Mouse (Mus musculus): Measurements from ENCODE around the gene Twf2.
A peak's percentile ranks its signal among the peaks of the same experiment; 100 is the strongest.

Twf2 gene

DNA sequence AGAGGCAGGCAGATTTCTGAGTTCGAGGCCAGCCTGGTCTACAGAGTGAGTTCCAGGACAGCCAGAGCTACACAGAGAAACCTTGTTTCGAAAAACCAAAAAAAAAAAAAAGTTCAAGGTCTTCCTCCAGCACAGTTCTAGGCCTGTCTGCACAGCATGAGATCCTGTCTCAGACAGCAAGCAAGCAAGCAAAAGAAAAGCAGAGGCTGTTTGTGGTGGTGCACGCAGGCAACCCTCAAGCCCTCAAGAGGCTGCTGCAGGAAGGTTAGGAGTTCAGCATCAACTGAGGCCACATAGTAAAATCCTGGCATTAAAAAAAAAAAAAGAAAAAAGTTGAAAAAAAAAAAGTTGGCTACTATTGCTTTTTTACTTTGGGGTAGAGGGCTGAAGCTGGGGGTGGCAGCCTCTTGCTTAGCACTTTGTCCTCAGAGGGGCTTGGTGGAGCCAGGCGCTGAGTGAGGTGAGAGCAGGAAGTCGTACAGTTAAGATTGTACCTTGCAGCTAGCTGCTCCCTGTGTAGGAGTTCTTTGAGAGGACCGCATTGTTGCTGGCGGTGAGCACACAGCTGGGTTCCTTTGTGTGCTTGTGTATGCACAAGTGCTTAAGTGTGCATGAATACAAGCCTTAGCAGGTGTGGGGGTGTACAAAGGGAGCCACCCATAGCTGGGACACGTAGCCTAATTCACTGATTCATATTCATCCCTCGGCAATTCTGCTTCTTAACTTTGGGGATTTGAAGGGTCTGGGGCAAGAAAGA lies 8.1 kb downstream of the Twf2 start:
- DNase-seq (ENCODE audit: low spot score in 2 of 2) = no peak

DNA sequence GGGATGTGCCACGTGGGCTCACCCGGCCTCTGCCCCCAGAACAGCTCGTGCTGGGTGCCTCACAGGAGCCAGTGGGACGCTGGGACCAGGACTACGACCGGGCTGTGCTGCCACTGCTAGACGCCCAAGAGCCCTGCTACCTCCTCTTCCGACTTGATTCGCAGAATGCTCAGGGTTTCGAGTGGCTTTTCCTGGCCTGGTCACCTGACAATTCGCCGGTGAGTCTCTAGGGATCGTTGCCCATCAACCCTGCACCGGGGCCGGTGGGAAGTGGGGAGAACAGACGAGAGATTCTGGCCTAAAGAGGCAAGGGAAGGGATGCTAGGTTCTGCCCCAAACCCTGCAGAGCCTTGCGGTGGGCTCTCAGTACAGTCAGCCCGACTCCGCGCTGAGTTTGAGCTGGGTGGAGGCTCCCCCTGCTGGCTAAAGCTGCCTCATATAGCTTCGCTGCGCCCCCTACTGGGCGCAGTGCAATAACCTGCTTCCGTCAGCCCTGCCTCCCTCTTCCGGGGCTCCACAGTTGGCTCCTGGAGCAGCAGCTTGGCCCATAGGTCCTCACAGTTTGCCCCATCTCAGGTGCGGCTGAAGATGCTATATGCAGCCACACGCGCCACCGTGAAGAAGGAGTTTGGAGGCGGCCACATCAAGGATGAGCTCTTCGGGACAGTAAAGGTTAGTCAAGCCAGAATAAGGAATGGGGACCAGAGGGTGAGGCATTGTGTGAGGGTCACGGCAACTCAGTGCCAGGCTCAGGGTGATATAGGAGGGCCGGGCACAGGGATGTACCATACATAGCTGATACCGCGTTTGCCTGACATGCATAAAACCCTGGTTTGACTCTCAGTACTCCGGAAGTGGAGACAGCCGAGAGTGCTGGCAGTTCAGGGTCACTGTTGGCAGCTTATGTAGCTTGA lies 9.0 kb downstream of the Twf2 start:
- peak; percentile 82 to 83 for DNase-seq (ENCODE audit: low spot score in 2 of 2)

DNA sequence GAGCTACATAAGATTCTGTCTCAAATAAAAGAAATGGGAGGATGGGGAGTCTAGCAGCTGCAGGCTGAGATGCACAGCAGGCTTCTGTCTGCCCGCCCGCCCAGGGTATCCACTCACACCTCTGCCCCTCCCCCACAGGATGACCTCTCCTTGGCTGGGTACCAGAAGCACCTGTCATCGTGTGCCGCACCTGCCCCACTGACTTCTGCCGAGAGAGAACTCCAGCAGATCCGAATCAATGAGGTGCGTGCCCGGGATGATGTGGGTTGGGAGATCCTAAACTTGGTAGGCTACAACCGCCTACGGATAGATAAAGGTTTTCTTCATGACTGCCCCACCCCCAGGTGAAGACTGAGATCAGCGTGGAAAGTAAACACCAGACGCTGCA lies 9.7 kb downstream of the Twf2 start:
- DNase-seq (ENCODE audit: low spot score in 2 of 2) = no peak

DNA sequence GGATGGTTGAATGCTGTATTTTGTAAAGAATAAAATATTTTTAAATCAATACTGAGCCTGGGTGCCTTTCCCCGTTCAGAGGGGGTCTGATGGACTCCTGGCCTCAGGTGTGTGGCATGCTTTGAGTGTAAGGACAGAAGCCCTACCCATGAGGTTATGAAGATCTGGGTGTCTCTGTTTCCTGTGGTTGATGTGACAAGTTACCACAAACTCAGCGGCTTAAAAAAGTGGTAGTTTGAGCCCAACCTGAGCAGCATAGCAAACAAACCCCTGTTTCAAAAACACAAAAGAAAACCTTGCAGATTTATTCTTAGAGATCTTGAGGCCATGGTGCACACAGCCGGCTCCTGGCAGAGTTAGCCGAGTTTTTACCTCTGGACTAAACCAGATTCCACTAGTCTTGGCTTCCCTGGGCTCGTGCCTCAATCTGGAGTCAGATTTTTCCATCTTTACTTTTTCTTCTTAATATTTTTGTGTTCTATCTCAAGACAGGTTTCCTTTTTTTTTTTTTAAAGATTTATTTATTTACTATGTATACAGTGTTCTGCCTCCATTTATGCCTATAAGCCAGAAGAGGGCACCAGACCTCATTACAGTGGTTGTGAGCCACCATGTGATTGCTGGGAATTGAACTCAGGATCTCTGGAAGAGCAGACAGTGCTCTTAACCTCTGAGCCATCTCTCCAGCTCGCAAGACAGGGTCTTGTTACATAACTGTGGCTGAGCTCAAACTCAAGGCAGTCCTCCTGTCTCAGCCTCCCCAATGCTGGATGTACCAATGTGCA lies 12.6 kb downstream of the Twf2 start:
- no peak for DNase-seq (ENCODE audit: low spot score in 2 of 2)

DNA sequence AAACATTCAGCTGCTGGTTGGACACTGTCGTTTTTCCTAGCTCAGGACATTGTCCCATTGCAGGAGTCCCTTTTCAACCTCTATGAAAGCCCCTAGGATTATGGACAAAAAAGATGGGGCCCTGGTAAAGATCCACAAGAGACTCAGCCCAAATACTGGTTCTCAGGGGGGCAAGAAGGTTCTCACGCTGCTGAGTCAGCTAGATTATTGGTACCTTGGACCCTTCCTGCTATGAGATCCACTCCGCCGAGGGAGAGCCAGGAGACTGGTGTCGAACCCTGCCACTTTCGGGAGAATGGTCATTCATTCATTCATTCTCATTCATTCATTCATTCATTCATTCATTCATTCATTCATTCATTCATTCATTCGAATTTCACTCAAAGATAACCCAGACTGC lies 14.1 kb downstream of the Twf2 start:
- no peak for DNase-seq (ENCODE audit: low spot score in 2 of 2)

DNA sequence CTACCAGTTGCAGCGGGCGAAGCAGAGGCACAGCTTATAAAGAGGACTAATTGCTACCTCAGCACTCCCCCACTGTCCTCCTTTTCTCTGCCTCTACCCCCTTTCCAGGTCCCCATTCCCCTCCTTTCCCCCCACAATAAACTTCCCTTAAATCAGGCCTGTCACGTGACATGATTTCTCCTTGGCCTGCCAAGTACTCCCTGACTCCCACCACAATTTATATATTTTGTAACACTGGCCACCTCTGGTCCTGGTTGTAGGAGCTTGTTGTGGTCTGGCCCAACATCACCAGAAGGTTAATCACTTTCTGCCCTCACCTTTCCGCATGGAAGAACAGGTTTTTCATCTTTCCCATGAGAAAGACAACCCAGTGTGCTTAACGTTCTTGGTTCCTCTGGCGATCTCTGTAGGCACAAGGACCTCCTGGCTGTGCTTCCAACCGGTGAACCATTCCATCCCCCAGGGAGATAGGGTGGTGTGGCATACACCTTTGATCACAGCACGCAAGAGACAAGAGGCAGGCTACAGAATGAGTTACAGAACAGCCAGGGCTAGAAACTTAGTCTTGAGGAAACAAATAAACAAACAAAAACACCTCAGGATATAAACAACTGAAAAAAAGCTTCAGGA lies 18.1 kb downstream of the Twf2 start:
- DNase-seq (ENCODE audit: low spot score in 2 of 2) = no peak

DNA sequence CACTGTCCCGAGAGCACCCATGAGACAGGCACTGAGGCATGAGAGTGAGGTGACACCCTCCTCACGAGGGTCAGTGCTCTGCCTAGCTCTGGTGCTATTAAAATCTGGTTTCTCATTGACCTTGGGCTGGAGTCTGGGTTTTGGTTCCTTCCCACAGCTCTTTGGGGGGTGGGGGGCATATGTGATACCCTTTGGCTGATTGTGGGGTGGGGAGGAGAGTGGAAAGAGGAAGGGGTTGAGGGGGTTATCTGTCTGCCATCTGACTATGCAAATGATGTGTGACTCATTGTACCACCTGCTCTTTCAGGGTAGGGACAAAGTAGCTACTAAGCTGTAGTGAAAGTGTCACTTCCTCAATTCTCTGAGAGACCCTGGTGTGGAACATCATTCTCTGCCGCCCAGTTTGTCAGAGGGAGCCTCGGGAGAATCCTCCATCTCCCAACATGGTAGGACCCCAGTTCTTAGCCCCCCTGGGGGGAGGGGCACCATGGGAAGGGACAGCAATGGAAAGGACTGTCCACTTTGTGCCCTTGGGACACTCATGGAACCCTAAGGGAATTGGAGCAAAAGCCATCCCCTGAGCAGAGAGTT lies 19.4 kb downstream of the Twf2 start, which contains the start of gene Tlr9:
TSS of gene Tlr9 (plus strand) at position 338 of the 591 bp plus-strand sequence.
- DNase-seq (ENCODE audit: low spot score in 2 of 2) = no peak

DNA sequence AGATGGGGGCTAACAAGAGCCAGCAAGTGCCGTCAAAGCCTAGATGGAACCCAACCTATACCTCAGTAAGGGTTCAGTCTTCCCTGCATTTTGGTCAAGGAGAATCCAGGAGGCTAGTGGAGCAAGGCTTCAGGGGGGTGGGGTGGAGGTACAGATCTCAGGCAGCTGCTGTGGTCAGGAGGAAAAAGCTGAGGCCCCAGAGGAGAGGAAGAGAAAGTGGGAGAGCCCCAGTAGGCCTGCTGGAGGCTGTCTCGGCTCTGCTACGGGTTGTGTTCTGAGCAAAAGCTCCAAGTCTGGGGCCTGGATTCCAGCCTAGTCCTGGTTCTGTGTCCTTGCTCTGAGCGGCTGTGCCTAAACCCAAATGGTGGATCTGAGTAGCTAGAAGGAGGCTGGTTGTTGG lies 20.1 kb downstream of the Twf2 start:
- no peak for DNase-seq (ENCODE audit: low spot score in 2 of 2)

DNA sequence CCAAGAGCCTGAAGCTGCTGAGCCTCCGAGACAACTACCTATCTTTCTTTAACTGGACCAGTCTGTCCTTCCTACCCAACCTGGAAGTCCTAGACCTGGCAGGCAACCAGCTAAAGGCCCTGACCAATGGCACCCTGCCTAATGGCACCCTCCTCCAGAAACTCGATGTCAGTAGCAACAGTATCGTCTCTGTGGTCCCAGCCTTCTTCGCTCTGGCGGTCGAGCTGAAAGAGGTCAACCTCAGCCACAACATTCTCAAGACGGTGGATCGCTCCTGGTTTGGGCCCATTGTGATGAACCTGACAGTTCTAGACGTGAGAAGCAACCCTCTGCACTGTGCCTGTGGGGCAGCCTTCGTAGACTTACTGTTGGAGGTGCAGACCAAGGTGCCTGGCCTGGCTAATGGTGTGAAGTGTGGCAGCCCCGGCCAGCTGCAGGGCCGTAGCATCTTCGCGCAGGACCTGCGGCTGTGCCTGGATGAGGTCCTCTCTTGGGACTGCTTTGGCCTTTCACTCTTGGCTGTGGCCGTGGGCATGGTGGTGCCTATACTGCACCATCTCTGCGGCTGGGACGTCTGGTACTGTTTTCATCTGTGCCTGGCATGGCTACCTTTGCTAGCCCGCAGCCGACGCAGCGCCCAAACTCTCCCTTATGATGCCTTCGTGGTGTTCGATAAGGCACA lies 22.7 kb downstream of the Twf2 start:
- no peak for DNase-seq (ENCODE audit: low spot score in 2 of 2)

DNA sequence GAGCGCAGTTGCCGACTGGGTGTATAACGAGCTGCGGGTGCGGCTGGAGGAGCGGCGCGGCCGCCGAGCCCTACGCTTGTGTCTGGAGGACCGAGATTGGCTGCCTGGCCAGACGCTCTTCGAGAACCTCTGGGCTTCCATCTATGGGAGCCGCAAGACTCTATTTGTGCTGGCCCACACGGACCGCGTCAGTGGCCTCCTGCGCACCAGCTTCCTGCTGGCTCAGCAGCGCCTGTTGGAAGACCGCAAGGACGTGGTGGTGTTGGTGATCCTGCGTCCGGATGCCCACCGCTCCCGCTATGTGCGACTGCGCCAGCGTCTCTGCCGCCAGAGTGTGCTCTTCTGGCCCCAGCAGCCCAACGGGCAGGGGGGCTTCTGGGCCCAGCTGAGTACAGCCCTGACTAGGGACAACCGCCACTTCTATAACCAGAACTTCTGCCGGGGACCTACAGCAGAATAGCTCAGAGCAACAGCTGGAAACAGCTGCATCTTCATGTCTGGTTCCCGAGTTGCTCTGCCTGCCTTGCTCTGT lies 23.3 kb downstream of the Twf2 start:
- peak; percentile 44 to 67 for DNase-seq (ENCODE audit: low spot score in 2 of 2)

DNA sequence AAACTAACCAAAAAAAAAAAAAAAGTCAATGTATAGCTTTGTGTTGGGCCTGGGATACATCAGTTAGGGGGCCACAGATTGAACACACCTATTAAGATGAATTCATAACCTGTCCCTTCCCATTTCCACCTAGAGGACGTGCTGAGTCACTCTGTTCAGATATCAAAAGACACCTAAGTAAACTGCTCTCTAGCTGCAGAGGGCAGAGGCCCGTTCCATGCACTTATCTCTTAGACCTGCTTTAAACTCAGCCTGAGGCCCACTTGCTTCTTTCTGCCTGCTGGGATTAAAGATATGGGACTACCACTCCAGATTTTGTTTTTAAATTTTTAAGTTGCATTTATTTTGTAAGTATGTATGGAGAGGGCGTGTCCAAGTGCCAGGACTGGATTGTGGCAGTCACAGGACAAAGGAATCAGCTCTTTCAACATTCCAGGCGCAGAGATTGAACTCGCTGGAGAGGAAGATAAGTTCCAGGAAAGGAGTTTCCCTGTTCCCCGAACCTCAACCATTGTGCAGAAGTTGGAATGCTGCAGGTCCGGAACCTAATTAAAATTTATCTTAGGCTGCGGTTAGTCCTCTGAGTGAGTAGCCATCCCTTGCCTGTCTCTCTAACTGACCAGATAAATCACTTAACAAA lies 25.0 kb downstream of the Twf2 start:
- DNase-seq (ENCODE audit: low spot score in 2 of 2) = no peak

DNA sequence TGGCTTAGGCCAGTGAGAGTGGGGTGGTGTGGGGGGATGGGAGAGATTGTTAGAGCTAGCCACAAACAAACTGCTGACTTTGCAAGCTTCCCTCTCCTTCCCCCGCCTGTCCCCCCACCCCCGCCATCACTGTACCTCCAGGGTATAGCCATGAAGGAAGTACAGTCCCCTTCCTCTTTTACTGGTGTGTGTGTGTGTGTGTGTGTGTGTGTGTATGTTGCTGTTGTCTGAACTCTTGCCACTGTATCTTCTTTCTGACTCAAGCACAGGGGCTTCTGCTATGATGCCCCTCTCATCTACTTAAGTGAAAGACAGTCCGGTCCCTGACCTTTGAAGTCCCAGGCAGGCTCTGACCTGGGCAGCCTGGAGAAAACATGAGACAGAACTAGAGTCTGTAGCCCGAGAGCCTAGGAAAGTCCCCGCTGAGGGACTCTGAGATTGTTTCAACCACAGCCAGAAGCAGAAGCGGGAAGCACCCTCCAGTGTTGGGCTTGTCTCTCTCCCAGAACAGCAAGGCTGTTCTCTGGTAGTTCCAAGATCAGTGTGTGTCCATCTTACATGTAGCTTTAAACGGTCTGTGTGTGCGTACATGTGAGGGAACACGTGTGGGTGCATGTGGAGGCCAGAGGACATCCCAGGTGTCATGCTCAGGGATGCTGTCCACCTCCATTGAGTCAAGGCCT lies 27.3 kb downstream of the Twf2 start:
- no peak for DNase-seq (ENCODE audit: low spot score in 2 of 2)

DNA sequence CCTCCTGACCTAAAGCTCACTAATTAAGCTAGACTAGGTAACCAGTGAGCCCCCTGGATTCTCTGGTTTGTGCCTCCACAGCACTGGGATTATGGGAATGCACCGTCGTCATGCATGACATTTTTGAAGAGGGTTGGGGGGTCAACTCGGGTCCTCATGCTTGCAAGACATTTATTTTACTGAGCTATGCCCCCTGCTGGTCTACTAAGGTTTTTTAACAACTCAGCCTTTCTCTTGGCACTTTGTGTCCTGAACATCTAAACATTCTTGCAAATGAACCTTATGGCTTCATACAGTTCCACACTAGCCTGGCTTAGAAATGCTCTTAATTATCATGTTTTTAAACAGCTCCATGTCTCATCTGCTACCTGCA lies 27.8 kb downstream of the Twf2 start:
- no peak for DNase-seq (ENCODE audit: low spot score in 2 of 2)

DNA sequence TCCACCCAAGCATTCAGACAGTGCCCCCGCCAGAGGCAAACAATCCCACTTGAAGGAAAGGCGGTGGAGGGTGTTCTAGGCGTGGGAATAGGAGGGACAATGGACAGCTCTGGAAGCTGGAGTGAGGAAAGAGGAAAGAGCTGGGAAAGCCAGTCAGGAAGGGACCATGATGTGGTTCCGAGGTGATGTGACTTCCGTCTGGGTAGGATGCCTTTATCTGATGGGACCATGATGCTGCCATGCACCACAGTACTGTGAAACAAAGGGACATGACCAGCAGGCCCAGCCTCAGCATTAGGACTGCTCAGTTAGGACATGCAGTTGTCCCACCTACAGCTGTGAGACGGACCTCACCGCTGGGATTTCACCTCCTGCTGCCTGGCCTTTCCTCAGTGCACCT lies 28.3 kb downstream of the Twf2 start:
- no peak for DNase-seq (ENCODE audit: low spot score in 2 of 2)

DNA sequence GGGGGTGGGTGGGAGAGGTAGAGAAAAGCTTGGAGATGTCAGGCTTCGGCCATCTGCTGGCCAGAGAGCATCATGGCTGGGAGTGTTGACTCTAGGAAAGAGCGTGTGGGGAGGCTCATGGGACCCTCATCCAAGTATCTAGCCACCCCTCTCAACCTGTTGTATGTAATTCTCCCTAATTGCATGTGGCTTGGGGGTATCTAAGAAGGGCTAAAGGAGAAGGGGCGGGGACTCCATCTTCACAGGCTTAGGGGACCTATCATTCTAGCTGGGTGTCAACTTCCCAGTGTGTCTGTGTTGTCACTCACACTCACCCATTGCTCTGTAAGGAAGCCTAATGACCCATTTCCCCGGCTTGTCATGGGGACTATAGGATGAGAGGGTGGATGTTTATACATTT lies 28.9 kb downstream of the Twf2 start:
- no peak for DNase-seq (ENCODE audit: low spot score in 2 of 2)

DNA sequence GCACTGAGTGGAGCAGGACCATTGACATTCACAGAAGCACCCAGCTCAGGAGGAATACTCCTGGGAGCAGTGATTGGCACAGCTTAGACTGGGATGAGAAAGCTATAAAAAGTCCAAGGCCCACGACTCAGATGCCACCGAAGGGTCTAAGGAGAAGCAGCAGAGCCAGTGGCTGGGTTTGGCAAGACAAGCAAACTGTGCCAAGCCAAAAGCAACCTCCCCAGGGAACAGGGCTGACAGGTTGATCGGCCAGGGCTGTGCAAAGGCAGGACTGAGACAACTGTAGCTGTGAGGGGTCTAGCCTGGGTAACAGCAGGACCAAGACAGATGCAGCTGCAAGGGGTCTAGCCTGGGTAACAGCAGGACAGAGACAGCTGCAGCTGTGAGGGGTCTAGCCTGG lies 30.0 kb downstream of the Twf2 start:
- DNase-seq (ENCODE audit: low spot score in 2 of 2) = no peak

DNA sequence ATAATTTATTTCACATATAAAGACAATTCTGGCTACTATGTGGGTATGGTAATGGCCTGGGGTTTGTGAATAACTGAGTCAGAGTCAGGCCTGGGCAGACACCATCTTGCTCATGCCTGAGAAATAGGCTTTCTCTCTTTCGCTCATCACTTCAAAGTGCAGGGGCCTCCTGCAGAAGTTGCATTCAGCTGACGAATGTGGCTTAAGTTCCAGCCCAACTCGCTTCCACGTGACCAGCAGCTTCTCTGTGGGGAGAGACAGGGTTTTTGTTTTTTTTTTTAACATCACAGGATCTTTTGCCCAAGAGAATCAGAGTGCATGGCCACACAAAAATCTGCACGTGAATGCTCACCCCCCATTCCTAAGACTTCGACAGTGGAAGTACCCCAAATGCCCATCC lies 31.0 kb downstream of the Twf2 start:
- DNase-seq (ENCODE audit: low spot score in 2 of 2) = no peak

DNA sequence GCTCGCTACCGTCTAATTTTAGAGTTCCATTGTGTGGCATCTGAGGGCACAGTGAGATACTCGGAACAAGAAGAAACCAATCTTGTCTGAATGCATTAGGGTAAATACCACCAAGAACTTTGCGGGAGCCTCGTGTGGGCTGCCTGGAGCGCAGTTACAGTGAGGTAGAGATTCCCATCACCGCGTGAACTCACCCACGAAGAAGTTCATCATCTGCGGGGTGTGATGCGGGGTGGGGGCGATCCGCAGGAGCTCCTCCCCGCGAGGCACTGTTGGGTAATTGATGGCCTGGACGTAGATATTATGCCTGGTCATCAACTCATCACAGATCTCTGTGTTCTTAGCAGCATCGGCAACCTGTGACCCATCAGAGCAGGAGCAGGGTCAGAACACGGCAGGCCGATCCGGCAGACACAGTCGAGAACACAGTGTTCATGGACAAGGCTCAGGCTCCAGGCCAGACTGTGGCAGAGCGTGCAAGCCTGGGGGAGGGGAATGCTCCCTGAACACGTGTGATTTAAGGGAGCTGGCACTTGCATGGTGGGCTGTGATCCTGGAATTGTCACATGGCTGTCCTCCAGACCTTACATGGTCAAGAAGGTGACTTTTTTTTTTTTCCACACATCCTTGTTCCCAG lies 32.4 kb downstream of the Twf2 start:
- no peak for DNase-seq (ENCODE audit: low spot score in 2 of 2)

Data from right cerebral cortex, adult 2 months (tissue).